Mouse (Mus musculus) left cerebral cortex, postnatal 4 days (tissue): ENCODE results near the gene Pikfyve. TPM values are rescaled to one million over a fixed set of nuclear protein-coding genes. Genes with fewer than 3 reads are reported as not detected.

Experiments used
- DNase-seq: peaks from one replicate; pipeline ENCODE4 v3.0.0-alpha.2; 2022
- intact Hi-C: fragments of 180-260 bp; cut with DNase I; formaldehyde crosslinking; loops from one replicate; pipeline ENCODE4 v1.15.1; 2025
- total RNA-seq, 2 experiments: library from RNA; stranded (reverse); gene quantifications; 2 replicates each; pipeline ENCODE4 v1.2.3; 2021

Pikfyve gene
- total RNA-seq, result 10 to 100 TPM; 42.7 to 45.2 TPM

- DNase-seq, result peak; percentile 96
- intact Hi-C loops, result loop anchor here (10.0 kb wide), 1 partner anchor 918 kb away; no protein-coding TSS in a partner anchor
These were observed at the start of gene Pikfyve, which contains the start of gene Idh1 for GRCm38 (mm10) chr1:65186287-65187073. Gene Pikfyve, plus strand, starts transcription at chr1:65186683. Gene Idh1, minus strand, starts transcription at chr1:65186500.

GRCm38 (mm10) chr1:65137560-65137959 lies 48.9 kb upstream of the Pikfyve start:
- intact Hi-C loops, result no loop called here
- no peak for DNase-seq

- DNase-seq, result no peak
- intact Hi-C loops, result no loop called here
These were observed 41.7 kb upstream of the Pikfyve start for GRCm38 (mm10) chr1:65144783-65145182.

- intact Hi-C loops, result no loop called here
- DNase-seq, result no peak
These were observed 39.9 kb upstream of the Pikfyve start for GRCm38 (mm10) chr1:65146601-65147000.

GRCm38 (mm10) chr1:65147326-65147725 lies 39.2 kb upstream of the Pikfyve start:
- intact Hi-C loops, result no loop called here

GRCm38 (mm10) chr1:65147971-65148370 lies 38.5 kb upstream of the Pikfyve start:
- DNase-seq, result no peak
- intact Hi-C loops, result no loop called here

More at GRCm38 (mm10) chr1:65147326-65147725, 39.2 kb upstream of the Pikfyve start:
- DNase-seq, result no peak

DNA sequence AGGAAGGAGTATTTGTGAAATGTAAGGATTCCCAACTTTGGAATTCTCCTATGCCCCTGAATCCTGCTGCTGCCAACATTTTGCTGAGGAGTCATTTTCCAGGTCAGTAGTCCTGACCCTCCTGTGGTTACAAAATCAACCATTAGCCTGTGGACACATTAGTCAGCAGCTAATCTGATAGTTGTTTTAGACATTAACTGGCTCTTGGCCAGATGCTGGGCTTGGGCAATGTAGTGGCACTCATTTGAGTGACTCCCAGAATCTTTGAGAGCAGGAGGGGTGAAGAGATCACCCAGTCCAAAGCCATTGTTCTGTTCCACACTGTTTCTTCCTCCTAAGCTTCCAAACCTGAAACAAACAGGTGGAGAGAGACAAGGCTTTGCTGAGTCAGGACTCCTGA lies 31.7 kb upstream of the Pikfyve start:
- intact Hi-C loops, result no loop called here
- no peak for DNase-seq

DNA sequence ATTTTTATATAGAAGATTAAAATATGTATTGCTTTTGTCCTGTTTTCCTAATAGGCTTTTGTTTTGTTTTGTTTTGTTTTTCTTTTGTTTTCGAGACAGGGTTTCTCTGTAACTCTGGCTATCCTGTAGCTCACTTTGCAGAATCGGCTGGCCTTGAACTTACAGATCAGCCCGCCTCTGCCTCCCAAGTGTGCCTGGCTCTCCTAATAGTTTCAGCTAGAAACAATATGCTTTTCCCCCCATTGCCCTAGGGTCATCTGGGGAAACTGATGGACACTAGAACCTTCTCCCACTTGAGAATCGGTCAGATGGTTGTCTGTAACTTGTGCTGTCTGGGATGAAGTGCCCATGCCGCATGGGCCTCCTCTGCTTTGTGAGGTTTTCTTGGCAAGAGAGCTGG lies 30.4 kb upstream of the Pikfyve start:
- DNase-seq, result no peak
- intact Hi-C loops, result no loop called here

GRCm38 (mm10) chr1:65162210-65162609 lies 24.3 kb upstream of the Pikfyve start:
- DNase-seq, result no peak

GRCm38 (mm10) chr1:65167496-65167895 lies 19.0 kb upstream of the Pikfyve start:
- intact Hi-C loops, result no loop called here
- no peak for DNase-seq

More at GRCm38 (mm10) chr1:65162210-65162609, 24.3 kb upstream of the Pikfyve start:
- intact Hi-C loops, result no loop called here

GRCm38 (mm10) chr1:65169536-65169935 lies 16.9 kb upstream of the Pikfyve start:
- no peak for DNase-seq

DNA sequence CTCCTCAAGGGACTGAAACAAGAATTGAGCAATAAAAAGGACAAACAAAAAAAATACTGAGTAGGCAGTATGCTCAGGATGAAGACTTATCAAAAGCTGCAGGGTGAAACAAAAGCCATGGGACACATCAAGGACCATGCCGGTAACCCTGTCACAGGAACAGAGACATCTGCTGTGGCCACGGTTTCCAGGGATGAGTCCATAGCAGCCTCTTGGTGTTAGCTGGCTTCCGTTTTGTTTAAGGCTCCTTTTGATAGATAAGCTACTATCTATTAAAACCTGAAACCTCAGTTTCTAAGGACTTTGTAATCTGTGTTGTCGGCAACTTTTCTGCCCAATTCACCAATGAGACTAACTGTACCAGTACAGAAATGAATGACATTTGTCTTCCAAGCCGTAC lies 16.5 kb upstream of the Pikfyve start:
- no peak for DNase-seq
- intact Hi-C loops, result no loop called here

More at GRCm38 (mm10) chr1:65169536-65169935, 16.9 kb upstream of the Pikfyve start:
- intact Hi-C loops, result no loop called here

DNA sequence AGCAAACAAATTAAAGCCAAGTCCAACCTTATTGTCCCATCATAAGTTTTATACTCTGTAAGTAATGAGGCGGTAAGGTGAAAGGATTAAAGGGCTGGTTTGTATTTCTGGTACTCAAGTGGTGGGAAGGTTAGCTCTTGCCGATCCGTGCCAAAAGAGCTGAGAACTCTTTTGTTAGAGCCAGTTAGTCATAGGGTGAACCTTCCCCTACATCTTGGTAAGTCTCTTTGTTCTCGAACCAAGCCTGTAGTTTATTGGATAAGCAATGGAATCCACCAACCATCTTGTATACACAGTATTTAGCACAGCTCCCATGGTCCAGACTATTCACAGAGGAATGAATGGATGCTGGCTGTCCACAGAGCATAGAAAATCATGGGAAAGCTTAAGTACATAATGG lies 14.9 kb upstream of the Pikfyve start:
- intact Hi-C loops, result no loop called here
- no peak for DNase-seq

DNA sequence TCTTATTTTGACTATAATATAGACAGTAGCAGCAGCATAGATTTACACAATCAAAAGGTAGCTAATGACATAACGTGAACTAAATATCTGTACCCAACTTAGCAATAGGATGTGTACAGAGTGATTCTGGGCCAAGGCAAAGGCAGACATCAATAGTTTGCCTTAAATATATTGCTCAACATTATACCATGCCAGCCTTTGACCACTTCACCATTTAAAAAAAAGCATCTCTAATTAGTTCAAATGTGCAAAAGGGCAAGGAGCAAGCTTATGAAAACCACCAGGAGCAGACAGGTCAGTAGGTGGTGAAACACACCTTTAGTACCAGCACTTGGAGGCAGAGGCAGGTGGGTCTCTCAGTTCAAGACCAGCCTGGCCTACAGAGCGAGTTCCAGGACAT lies 12.8 kb upstream of the Pikfyve start:
- DNase-seq, result no peak
- intact Hi-C loops, result no loop called here

- no peak for DNase-seq
- intact Hi-C loops, result loop anchor here (5.0 kb wide), 2 partner anchors 64 to 129 kb away; no protein-coding TSS in a partner anchor
These were observed 10.3 kb upstream of the Pikfyve start for GRCm38 (mm10) chr1:65176171-65176570.

- intact Hi-C loops, result loop anchor here (5.0 kb wide), 2 partner anchors 65 to 130 kb away; no protein-coding TSS in a partner anchor
- no peak for DNase-seq
These were observed 9.6 kb upstream of the Pikfyve start for GRCm38 (mm10) chr1:65176912-65177311.

DNA sequence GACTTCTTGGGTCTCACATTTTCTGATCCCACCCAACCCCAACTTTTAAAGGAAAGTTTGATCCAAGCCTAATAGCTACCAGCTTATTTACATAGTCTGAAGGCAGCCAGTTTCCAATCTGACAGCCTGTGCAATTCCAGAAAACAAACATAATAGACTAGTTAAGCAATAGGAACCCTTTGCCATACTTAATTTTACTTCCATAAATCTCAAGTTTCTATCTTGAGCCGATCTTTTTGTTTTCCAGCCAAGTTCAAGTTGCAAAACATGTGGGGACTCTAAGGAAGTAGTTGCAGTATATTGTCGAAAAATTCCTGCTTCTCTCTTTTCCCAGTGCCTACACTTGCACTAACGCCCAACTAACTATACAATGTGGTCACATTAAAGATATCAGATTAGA lies 9.0 kb upstream of the Pikfyve start:
- intact Hi-C loops, result loop anchor here (5.0 kb wide), 2 partner anchors 65 to 130 kb away; no protein-coding TSS in a partner anchor
- DNase-seq, result no peak

DNA sequence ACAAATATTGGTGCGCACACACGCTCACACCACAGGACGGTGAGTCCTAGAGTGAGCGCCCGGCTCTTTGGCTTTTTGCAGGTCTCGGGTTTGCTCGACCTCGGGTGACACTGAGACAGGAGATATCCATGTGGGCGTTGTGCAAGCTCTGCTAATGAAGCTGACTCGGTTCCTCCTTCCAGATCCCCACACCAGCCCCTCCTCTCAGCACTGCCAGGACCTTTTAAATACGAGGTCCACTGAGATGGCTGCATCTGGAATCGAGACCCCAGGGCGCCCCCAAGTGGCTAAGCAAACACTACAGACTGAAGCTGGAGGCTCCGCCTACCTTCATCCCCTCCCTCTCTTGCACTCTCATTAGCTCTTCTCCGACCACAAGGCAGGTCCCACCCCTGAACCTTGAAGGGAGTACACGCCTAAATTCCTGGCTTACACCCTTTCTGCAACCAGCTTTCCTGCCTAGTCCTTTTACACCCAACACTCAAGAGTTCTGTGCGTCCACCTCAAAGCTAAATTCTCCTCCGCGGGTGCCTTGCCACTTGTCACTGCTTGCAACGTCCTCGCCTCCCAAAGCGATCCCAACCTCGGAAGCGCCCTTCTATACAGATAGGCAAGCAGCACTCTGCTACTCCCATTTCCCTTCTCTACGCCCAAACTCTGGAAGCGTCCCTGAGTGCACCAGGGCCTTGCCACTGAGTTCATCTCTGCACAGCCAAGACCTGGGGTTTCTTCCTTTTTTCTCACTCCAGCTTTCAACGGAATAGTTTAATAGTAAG lies 8.2 kb upstream of the Pikfyve start:
- intact Hi-C loops, result loop anchor here (5.0 kb wide), 2 partner anchors 66 to 131 kb away; no protein-coding TSS in a partner anchor
- DNase-seq, result peak; percentile 93

DNA sequence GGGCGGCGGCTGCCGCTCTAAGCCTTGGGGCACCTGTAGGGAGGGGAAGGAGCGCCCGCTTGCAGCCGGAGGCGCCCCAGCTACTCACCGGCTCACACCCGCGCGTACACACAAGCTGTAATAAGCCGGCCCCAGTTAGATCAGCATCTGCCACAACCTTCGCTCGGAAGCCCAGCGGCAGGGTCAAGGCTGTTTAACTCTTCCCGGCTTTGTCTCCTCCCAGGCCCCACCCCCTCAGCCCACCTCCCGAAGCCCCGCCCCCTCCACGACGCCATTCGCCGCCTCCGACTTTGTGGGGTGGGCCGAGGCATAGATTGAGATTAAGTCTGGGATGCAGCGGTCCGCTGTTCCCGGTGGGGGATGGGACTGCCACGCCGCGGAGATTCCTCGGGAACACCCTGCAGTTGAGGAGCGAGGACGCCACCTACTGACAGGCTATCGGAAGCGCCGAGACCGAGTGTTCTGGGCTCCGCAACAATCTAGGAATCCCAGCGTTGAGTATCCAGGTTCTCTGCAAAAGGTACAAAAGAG lies 7.5 kb upstream of the Pikfyve start:
- peak; percentile 99 for DNase-seq
- intact Hi-C loops, result loop anchor here (5.0 kb wide), 2 partner anchors 67 to 132 kb away; no protein-coding TSS in a partner anchor

GRCm38 (mm10) chr1:65179634-65180249 lies 6.7 kb upstream of the Pikfyve start:
- DNase-seq, result peak; percentile 51
- intact Hi-C loops, result loop anchor here (5.0 to 10.0 kb wide), 3 partner anchors 67 to 925 kb away; no protein-coding TSS in a partner anchor
